Mouse (Mus musculus): ENCODE measurements at regions not wholly inside any gene's neighbourhood (a gene's known extent, or its start where the extent isn't known, plus 50 kb on each side); places are given as distances from the start of the nearest gene placed in this dataset.

DNA sequence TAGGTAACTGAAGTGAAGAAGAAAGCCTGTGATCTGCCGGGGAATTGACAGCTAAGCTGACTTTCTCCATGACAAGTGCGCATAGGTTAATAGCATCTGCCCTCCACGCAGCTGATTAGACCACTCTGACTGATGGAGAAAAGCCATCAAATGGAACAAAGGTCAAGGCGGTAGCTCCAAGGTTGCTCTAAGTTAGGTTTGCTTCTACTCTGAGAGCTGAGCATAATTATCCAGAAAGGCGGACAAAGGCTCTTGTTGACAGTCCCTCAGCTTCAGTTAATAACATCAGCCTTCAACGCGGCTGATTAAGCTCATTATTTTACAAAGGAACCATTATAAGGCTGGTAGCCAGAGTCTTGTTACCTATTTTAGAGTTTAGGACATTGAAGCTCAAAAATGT, 54.0 kb upstream of the Enpep start:
- no peak for DNase-seq (ENCODE audit: low spot score)

GRCm38 (mm10) chr3:129390506-129390905, 58.0 kb upstream of the Enpep start:
- no peak for DNase-seq (ENCODE audit: low spot score)

- DNase-seq (ENCODE audit: low spot score): no peak
Measured at GRCm38 (mm10) chr3:129391888-129392813, 59.6 kb upstream of the Enpep start.

DNA sequence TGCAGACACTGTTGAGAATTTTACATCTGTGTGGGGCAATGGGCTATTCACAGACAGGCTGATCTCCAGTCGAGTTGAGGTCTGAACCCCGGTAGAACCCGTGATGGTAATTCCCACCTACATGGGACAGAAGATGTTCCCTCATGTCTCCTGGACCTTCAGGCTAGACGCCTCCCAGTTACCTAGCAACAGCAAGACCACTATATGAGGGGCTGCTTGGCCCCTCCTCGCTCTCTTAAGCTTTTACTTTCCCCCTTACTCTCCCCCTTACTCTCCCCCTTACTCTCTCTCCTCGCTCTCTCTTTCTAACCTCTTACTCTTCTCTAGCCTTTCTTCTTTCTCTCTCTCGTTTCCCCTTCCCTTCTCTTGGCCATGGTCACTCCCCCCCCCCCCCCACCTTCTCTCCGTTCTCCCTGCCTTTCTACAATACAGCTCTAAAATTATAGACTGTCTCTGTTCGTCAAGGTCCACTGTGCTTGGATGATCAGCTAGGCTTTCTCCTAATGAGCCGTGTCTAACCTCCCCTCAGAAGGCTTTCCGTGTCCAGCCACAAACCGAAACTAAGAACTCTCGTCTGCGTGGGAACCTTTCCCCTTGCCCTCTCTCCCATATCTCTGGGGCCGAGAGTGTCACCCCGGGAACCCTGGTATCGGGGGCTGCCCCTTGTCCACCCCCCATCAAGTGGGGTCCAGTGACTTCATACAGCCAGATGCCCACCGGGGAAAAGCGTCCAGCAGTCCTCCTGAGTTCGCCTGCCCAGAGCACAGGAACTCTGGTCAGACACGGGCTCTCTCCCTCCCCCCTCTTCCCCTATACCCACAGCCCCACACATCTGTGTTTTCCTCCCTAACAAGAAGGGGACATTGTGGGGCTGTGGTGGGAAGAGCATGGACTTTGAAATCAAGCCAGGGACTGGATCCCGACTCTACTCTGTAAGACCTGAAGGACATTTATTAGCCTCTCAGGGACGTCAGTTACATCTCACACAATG, 60.6 kb upstream of the Enpep start:
- no peak for DNase-seq (ENCODE audit: low spot score)

- DNase-seq (ENCODE audit: low spot score): no peak
Measured at GRCm38 (mm10) chr3:129397481-129397880, 65.0 kb upstream of the Enpep start.

- no peak for DNase-seq (ENCODE audit: low spot score)
Measured at GRCm38 (mm10) chr3:129400092-129400924, 67.8 kb upstream of the Enpep start.

DNA sequence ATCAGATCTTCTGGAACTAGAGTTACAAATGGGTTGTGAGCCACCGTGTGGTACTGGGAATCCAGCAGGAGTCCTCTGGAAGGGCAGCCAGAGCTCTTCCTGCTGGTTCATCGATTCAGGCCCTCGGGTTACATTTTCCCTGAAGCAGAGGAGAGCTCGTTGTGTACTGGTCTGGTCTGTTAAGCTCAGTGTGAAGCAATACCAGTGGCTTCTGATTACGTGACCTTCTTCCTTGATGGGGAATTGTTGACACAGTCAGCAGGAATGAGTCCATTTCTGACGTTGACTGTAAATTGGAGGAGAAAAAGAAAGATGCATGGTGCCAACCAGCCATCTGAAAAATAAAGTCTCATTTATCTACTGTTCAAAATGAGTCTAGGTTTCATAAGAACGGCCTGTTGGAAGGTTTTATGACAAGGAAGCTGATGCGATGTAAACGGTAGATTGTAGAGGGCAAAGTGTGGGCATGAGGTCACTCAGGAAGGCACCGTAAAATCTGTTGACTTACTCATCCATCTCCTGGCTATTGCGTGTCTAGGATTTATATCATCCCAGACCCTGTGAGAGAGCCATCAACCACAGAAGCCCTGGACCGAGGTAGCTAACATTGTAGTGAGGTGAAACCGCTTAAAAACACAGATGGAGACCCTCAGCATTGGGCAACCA, 79.0 kb upstream of the Enpep start:
- no peak for DNase-seq (ENCODE audit: low spot score)

DNA sequence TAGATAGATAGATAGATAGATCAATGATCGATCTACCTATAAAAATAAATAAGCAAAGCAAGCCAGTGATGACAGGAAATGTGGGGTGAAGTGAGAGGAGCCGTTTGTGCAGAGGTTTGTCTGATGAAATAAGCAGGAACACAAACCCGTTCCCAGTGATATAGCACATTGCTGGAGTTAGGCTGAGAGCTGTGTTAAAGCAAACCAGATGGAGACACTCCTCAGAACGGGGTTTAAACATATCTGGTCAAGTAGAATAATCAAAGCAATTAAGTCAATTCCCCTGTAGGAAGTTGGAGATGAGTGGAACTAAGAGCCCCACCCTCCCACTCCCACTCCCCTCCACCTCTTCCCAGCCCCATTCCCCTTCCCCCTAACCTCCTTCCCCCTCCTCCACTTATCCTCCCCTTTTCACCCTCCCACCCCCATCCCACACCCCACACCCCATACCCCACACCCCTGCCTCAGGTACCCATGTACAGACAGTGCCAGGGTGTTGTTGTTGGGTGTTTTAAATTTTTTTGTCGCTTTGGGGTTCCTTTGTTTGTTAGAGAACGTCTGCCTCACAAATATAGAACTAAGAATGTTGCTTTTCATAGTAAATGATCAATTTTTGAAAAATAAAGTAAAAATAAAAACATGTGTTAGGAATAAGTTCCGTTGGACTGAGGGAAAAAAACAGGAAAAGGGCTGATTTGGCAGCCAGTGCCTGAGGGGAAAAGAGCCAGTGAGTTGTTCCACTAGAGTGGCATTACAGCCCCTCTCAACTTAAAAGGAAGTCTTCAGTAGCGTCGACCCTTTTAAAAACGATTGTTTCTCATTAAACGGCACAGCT, 79.8 kb upstream of the Enpep start:
- no peak for DNase-seq (ENCODE audit: low spot score)

GRCm38 (mm10) chr3:129412961-129413246, 80.4 kb upstream of the Enpep start:
- no peak for DNase-seq (ENCODE audit: low spot score)

GRCm38 (mm10) chr3:129415656-129416055, 83.1 kb upstream of the Enpep start:
- no peak for DNase-seq (ENCODE audit: low spot score)

- no peak for DNase-seq (ENCODE audit: low spot score)
Measured at GRCm38 (mm10) chr3:129416337-129416736, 83.8 kb upstream of the Enpep start.

GRCm38 (mm10) chr3:129421620-129422239, 89.2 kb upstream of the Enpep start:
- DNase-seq (ENCODE audit: low spot score): peak; percentile 72

GRCm38 (mm10) chr3:129428750-129429149, 96.2 kb upstream of the Enpep start:
- no peak for DNase-seq (ENCODE audit: low spot score)

GRCm38 (mm10) chr3:129429161-129430111, 96.9 kb upstream of the Enpep start:
- no peak for DNase-seq (ENCODE audit: low spot score)

GRCm38 (mm10) chr3:129434056-129434455, 98.1 kb upstream of the Elovl6 start:
- DNase-seq (ENCODE audit: low spot score): no peak

GRCm38 (mm10) chr3:129437687-129438086, 94.5 kb upstream of the Elovl6 start:
- DNase-seq (ENCODE audit: low spot score): no peak

DNA sequence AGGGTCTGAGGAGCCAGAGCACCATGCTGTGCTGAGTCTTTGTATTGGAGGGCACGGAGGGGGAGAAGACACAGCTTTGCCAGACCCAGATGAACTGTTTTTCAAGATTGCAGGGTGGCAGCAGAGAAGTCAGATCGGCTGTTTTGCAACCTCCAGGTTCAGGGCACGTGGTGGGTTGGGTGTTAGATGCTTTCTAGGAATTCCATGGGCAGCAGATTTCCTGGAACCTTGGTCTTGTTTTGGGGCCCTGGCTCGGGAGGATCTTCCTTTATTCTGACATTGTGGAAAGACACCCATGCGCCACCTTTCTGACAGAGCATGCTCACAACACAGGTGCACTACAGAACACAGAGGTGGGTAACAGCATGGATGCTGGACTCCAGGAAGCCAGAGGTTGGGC, 89.4 kb upstream of the Elovl6 start:
- no peak for DNase-seq (ENCODE audit: low spot score)

DNA sequence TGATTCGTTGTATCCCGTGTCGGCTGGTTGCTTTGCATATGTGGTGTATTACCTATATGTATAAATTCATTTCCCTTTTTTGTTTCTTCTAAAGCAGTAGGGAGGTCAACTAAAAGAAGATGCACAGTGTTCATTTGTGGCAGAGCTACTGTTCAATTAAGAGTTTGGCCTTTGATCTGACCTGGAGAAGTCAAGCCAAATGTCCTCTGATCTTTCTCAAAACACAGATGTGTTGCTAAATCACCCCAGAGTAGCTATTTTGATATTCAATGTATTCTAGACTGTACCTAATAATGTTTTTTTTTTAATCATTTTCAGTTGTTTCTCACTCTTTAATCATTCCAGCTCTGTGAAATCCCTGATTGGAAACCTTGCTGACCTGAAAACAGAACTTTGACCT, 87.9 kb upstream of the Elovl6 start:
- no peak for DNase-seq (ENCODE audit: low spot score)

DNA sequence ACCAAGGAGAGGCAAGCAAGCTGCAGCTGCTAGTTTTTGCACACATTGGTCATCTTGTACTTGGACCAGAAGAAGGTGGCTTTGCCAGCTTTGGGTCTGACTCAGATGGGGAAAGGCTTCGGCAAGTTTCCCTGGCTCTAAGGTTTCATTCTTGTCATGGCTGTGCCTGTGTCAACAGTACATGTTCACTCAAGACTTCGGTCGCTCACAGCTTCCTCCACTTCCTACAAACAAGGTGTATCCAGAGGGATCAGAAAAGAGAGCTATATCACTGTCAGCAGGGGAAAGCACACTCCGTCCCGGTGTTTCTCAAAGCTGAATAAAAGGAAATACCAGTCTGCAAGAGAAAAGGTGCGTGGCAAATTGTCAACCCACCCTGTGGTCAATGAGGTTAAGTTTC, 86.2 kb upstream of the Elovl6 start:
- no peak for DNase-seq (ENCODE audit: low spot score)

All from testis, postnatal 10 days (tissue).